Mouse (Mus musculus) cerebellum, adult 2 months (tissue): ENCODE data around the gene Fam240a.

Experiments used
- CTCF ChIP-seq: fragments of 200-500 bp; IDR thresholded peaks from 2 replicates; pipeline ENCODE4 v1.5.1; 2011; ENCODE audit warnings: low read depth, mild to moderate bottlenecking, control low read depth, low read length, moderate library complexity, borderline replicate concordance; ENCODE audit not compliant: insufficient read depth
- POLR2A ChIP-seq: fragments of 200-500 bp; IDR thresholded peaks from 2 replicates; pipeline ENCODE4 v1.6.1; 2011; ENCODE audit warnings: low read length, control low read depth, borderline replicate concordance; ENCODE audit not compliant: insufficient read depth

DNA sequence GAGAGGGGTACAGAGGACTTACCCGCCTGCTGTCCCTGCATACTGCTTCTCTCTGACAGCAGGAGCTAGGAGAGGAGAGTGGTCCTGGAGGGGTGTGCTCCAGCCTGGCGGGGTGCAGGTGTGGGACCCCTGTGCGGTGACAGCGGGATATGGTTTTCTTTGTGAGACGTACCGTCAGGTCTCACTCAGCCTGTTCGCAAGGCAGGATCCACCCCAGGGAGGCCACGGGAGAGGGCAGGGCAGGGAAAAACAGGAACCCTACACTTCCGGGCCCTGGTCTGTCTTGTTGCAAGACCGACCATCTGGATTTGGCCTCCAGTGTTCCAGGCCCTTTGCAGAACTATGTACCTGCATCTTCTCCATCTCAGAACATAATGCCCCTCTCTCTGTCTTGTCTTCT is 23.2 kb downstream of the Fam240a start:
- TF ChIP-seq CTCF (no peak), POLR2A (no peak)
